Mouse (Mus musculus) activated CD4-positive, CD25-positive, alpha-beta regulatory T cell, adult 9 weeks (primary cell): Measurements from ENCODE around the gene Cldn2. TPM values are rescaled to one million over a fixed set of nuclear protein-coding genes. Genes with fewer than 3 reads are reported as not detected.

ENCODE experiments used
- polyA plus RNA-seq: library from polyadenylated mRNA; unstranded; fragments of 100-300 nt; shearing (Covaris generic); gene quantifications from one replicate; pipeline ENCODE4 v1.2.1, GENCODE M21; 2017

The Cldn2 gene
- not detected for polyA plus RNA-seq

DNA sequence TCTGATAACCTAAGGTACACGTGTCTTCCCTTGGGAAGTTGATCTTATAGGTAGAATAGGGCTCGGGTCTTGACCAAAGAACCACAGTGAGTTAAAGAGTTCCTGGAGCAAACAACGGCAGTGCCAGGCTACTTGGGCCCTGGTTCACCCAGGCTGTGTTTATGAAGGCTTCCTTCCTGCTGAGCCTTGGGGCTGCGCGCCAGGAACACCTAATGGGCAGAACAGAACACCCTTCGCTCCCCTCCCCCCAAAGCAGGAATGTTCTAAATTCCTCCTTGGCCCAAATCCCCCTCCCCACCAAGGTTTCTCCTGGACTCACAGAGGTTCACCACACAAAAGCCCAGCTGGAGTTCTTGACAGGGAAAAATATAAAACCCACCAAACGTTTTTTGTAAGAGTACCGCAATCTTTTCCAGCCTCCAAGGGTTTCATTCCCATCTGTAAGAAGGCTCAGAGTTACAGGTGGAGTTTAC is at the start of gene Cldn2:
Cldn2 (plus strand) TSS at position 423 of the 473 bp plus-strand sequence.

DNA sequence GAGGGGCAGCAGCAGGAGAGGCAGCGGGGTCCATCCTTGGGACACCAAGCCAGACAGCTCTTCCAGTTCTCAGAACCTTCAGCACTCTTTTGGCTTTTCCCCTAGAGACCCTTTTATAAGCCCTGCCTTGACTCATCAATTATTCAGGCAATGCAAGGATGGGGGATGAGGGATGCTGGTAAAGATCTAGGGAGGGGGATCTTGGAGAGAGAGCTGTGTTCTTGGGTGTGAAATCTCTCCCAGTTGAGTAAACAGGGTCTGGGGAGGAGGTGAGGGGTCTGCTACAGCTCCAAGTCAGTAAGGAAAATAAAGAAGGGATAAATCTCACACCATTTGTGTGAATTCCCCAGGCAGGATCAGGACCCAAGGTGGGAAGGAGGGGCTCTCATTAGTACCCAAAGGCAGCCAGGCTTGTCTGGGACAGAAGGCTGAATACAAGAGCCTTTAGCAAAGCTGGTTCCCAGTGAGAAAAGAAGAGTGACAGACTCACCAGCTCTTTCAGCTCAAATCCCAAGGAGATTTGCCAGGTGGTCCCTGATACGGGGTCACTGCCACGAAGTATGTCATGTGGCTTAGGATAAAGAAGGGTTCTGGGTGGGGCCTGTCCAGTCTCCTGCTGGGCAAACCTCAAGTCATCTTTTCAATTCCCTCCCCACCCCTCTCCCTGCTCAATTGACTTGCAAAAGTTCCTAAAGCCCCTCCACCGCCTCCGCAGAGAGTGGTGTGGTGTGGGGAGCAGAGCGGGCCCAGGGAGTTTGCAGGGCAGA is 18.2 kb upstream of the Cldn2 start, which contains the start of gene Ripply1:
Ripply1 (minus strand) TSS at position 76 of the 767 bp plus-strand sequence.

Other genes starting within 250 kb of the Cldn2 start
- 0.78 TPM for gene Rnf128, start 237.5 kb upstream of the Cldn2 start, polyA plus RNA-seq
- 11.8 TPM for gene Tbc1d8b, start 115.8 kb upstream of the Cldn2 start, polyA plus RNA-seq
- gene Gm15013, start 86.3 kb upstream of the Cldn2 start, polyA plus RNA-seq = not detected
- not detected for gene Ripply1, start 18.5 kb upstream of the Cldn2 start, polyA plus RNA-seq
- gene Morc4, start 70.8 kb downstream of the Cldn2 start, polyA plus RNA-seq = 0.11 TPM
- gene Rbm41, start 197.8 kb downstream of the Cldn2 start, polyA plus RNA-seq = 13.4 TPM